In genomic region chr1:86045056-86045455, GRCm38 (mm10) we compare ENCODE assay signal across 24 mouse cellular contexts. TPM values are rescaled to one million over a fixed set of nuclear protein-coding genes. Genes with fewer than 3 reads are reported as not detected.
DNase-seq lines count a peak whose midpoint lies in the region; ATAC-seq lines count a peak whose summit lies in the region.
"Had no signal": no experiment of that assay in that cellular context is flagged by ENCODE, and none has a peak within 500 bp of the region (broad histone marks: within the 10 kb centered on the region; RNA-seq: fewer than 3 reads in every experiment).

No protein-coding gene starts in this region.

- H3K36me3 ChIP-seq in forebrain, embryonic 10.5 days (replicated peaks) = no peaks in the 10 kb centered on the region
- H3K36me3 ChIP-seq in forebrain, embryonic 16.5 days (ENCODE audit: control insufficient read depth, insufficient read depth) = no peaks in the 10 kb centered on the region
- H3K36me3 ChIP-seq in hindbrain, embryonic 15.5 days = no peaks in the 10 kb centered on the region
- H3K36me3 ChIP-seq in hindbrain, embryonic 13.5 days = no peaks in the 10 kb centered on the region
- no peaks in the 10 kb centered on the region for H3K36me3 ChIP-seq in midbrain, embryonic 15.5 days (replicated peaks)
- no peaks in the 10 kb centered on the region for H3K36me3 ChIP-seq in midbrain, embryonic 14.5 days (ENCODE audit: control insufficient read depth, insufficient read depth, low read length)
- no peaks in the 10 kb centered on the region for H3K36me3 ChIP-seq in neural tube, embryonic 15.5 days
- H3K36me3 ChIP-seq: embryonic facial prominence, embryonic 13.5 days; limb, embryonic 10.5 days; midbrain, embryonic 13.5 days had no signal

- no peak overlapping the region for H3K9ac ChIP-seq in forebrain, embryonic 16.5 days (replicated peaks; ENCODE audit: low read depth, low read length)
- no peak overlapping the region for H3K9ac ChIP-seq in hindbrain, embryonic 15.5 days
- H3K9ac ChIP-seq in hindbrain, embryonic 13.5 days = no peak overlapping the region
- no peak overlapping the region for H3K9ac ChIP-seq in midbrain, embryonic 15.5 days
- H3K9ac ChIP-seq in midbrain, embryonic 14.5 days (replicated peaks; ENCODE audit: low read length) = no peak overlapping the region
- H3K9ac ChIP-seq in neural tube, embryonic 15.5 days (replicated peaks) = no peak overlapping the region

- no peak for ATAC-seq in forebrain, embryonic 16.5 days
- ATAC-seq in hindbrain, embryonic 15.5 days (ENCODE audit: low FRiP score, low read depth) = no peak
- ATAC-seq in hindbrain, embryonic 13.5 days (ENCODE audit: low FRiP score) = no peak
- no peak for ATAC-seq in midbrain, embryonic 15.5 days (replicated peaks)
- ATAC-seq in midbrain, embryonic 14.5 days (ENCODE audit: low FRiP score, low TSS enrichment) = no peak
- ATAC-seq in neural tube, embryonic 15.5 days (ENCODE audit: low FRiP score) = no peak

- peak overlapping the region; percentile 71; the same call in 1 of the 2 replicates for H3K4me3 ChIP-seq in forebrain, embryonic 10.5 days
- H3K4me3 ChIP-seq in forebrain, embryonic 16.5 days (replicated peaks; ENCODE audit: low read length) = no peak overlapping the region
- H3K4me3 ChIP-seq in hindbrain, embryonic 15.5 days = no peak overlapping the region
- no peak overlapping the region for H3K4me3 ChIP-seq in hindbrain, embryonic 13.5 days
- H3K4me3 ChIP-seq in midbrain, embryonic 15.5 days = no peak overlapping the region
- no peak overlapping the region for H3K4me3 ChIP-seq in midbrain, embryonic 14.5 days (replicated peaks; ENCODE audit: low read depth, low read length)
- peak overlapping the region; percentile 59 for H3K4me3 ChIP-seq in neural tube, embryonic 15.5 days (replicated peaks)

- peaks cover 65% of the 10 kb centered on the region for H3K27me3 ChIP-seq in forebrain, embryonic 10.5 days (ENCODE audit: poor library complexity, severe bottlenecking)
- H3K27me3 ChIP-seq in forebrain, embryonic 16.5 days (replicated peaks; ENCODE audit: control insufficient read depth, insufficient read depth, low read length) = peaks cover 18% of the 10 kb centered on the region
- peaks cover 33% of the 10 kb centered on the region for H3K27me3 ChIP-seq in hindbrain, embryonic 15.5 days
- H3K27me3 ChIP-seq in hindbrain, embryonic 13.5 days = peaks cover 62% of the 10 kb centered on the region
- peaks cover 50% of the 10 kb centered on the region for H3K27me3 ChIP-seq in midbrain, embryonic 15.5 days (replicated peaks)
- H3K27me3 ChIP-seq in midbrain, embryonic 14.5 days (ENCODE audit: control insufficient read depth, insufficient read depth, low read length) = peaks cover 33% of the 10 kb centered on the region
- H3K27me3 ChIP-seq in neural tube, embryonic 15.5 days (replicated peaks) = peaks cover 48% of the 10 kb centered on the region

- H3K27ac ChIP-seq in forebrain, embryonic 10.5 days = no peak overlapping the region
- H3K27ac ChIP-seq in forebrain, embryonic 16.5 days (ENCODE audit: low read length) = no peak overlapping the region
- no peak overlapping the region for H3K27ac ChIP-seq in hindbrain, embryonic 15.5 days (replicated peaks)
- H3K27ac ChIP-seq in hindbrain, embryonic 13.5 days = no peak overlapping the region
- no peak overlapping the region for H3K27ac ChIP-seq in midbrain, embryonic 15.5 days
- H3K27ac ChIP-seq in midbrain, embryonic 14.5 days (replicated peaks; ENCODE audit: low read depth, low read length) = no peak overlapping the region
- H3K27ac ChIP-seq in neural tube, embryonic 15.5 days (replicated peaks) = no peak overlapping the region
- H3K27ac ChIP-seq: embryonic facial prominence, embryonic 13.5 days; midbrain, embryonic 13.5 days had no signal

- 54% methylated on average over 4 of the region's 4 CpGs for WGBS in forebrain, embryonic 10.5 days
- 58% methylated on average over 4 of the region's 4 CpGs for WGBS in forebrain, embryonic 16.5 days
- 59% methylated on average over 4 of the region's 4 CpGs for WGBS in hindbrain, embryonic 15.5 days
- 60% methylated on average over 4 of the region's 4 CpGs for WGBS in hindbrain, embryonic 13.5 days
- 62% methylated on average over 4 of the region's 4 CpGs for WGBS in midbrain, embryonic 15.5 days
- 58% methylated on average over 4 of the region's 4 CpGs for WGBS in midbrain, embryonic 14.5 days
- 74% methylated on average over 4 of the region's 4 CpGs for WGBS in neural tube, embryonic 15.5 days

- peaks cover 14% of the 10 kb centered on the region for H3K9me3 ChIP-seq in forebrain, embryonic 10.5 days
- peaks cover 4% of the 10 kb centered on the region; the same call in 1 of the 2 replicates for H3K9me3 ChIP-seq in forebrain, embryonic 16.5 days (ENCODE audit: control insufficient read depth, low read length)
- H3K9me3 ChIP-seq in hindbrain, embryonic 15.5 days = no peaks in the 10 kb centered on the region
- peaks cover 6% of the 10 kb centered on the region; the same call in 1 of the 2 replicates for H3K9me3 ChIP-seq in hindbrain, embryonic 13.5 days
- 0 out of 2 replicates have a peak, but pooled peaks cover 5% of the 10 kb centered on the region for H3K9me3 ChIP-seq in midbrain, embryonic 15.5 days
- 0 out of 2 replicates have a peak, but pooled peaks cover 3% of the 10 kb centered on the region for H3K9me3 ChIP-seq in midbrain, embryonic 14.5 days (ENCODE audit: control insufficient read depth, low read length)
- no peaks in the 10 kb centered on the region for H3K9me3 ChIP-seq in neural tube, embryonic 15.5 days (replicated peaks)
- H3K9me3 ChIP-seq: limb, embryonic 10.5 days; midbrain, embryonic 13.5 days had no signal

- no peak for DNase-seq in forebrain, embryonic 10.5 days (ENCODE audit: extremely low spot score, low spot score)
- DNase-seq in midbrain, embryonic 14.5 days = no peak
- DNase-seq in adrenal gland, postnatal 4 days (ENCODE audit: low spot score in 2 of 2) = no peak
- DNase-seq: cerebellum, adult 11 months; gastrocnemius, postnatal 36 days; kidney, adult 18-20 months; kidney, postnatal 25 days; lung, adult 18-20 months; lung, postnatal 14 days; right cerebral cortex, adult 18-20 months; thymus, adult 2 months had no signal

- no peak overlapping the region for H3K4me2 ChIP-seq in forebrain, embryonic 16.5 days (ENCODE audit: low read length)
- peak overlapping the region; percentile 94 for H3K4me2 ChIP-seq in hindbrain, embryonic 15.5 days
- no peak overlapping the region; the same call in 1 of the 2 replicates for H3K4me2 ChIP-seq in hindbrain, embryonic 13.5 days
- H3K4me2 ChIP-seq in midbrain, embryonic 15.5 days = peak overlapping the region; percentile 89; the same call in 1 of the 2 replicates
- H3K4me2 ChIP-seq in midbrain, embryonic 14.5 days (ENCODE audit: low read length) = no peak overlapping the region
- H3K4me2 ChIP-seq in neural tube, embryonic 15.5 days = no peak overlapping the region; the same call in 1 of the 2 replicates

- peaks cover 19% of the 10 kb centered on the region for H3K4me1 ChIP-seq in forebrain, embryonic 10.5 days
- peaks cover 15% of the 10 kb centered on the region for H3K4me1 ChIP-seq in forebrain, embryonic 16.5 days (replicated peaks; ENCODE audit: control insufficient read depth, insufficient read depth, low read length)
- peaks cover 15% of the 10 kb centered on the region for H3K4me1 ChIP-seq in hindbrain, embryonic 15.5 days (replicated peaks)
- H3K4me1 ChIP-seq in hindbrain, embryonic 13.5 days (replicated peaks) = peaks cover 17% of the 10 kb centered on the region
- peaks cover 13% of the 10 kb centered on the region for H3K4me1 ChIP-seq in midbrain, embryonic 15.5 days
- peaks cover 4% of the 10 kb centered on the region; the same call in 1 of the 2 replicates for H3K4me1 ChIP-seq in midbrain, embryonic 14.5 days (ENCODE audit: control insufficient read depth, insufficient read depth, low read length)
- peaks cover 15% of the 10 kb centered on the region for H3K4me1 ChIP-seq in neural tube, embryonic 15.5 days

RNA-seq across cellular contexts. Expression of gene 2810459M11Rik, which starts 0.6 kb away (rescaled TPM):
- 0.22 and 0.26 TPM in 2 replicates for polyA plus RNA-seq in forebrain, embryonic 10.5 days (2016; fragmentation: Nextera tagmentation; extraction: Ambion mirVana)
- polyA plus RNA-seq in forebrain, embryonic 16.5 days (2015; fragmentation: Nextera tagmentation; extraction: Ambion mirVana) = 9.2 and 9.6 TPM in 2 replicates
- polyA plus RNA-seq in hindbrain, embryonic 15.5 days (2015; fragmentation: Nextera tagmentation; extraction: Ambion mirVana) = 10.8 and 14.3 TPM in 2 replicates
- 2.0 and 3.9 TPM in 2 replicates for polyA plus RNA-seq in hindbrain, embryonic 13.5 days (2015; fragmentation: Nextera tagmentation; extraction: Ambion mirVana)
- 8.6 and 9.7 TPM in 2 replicates for polyA plus RNA-seq in midbrain, embryonic 15.5 days (2015; fragmentation: Nextera tagmentation; extraction: Ambion mirVana)
- 7.0 and 7.3 TPM in 2 replicates for polyA plus RNA-seq in midbrain, embryonic 14.5 days (2014; fragmentation: Nextera tagmentation; extraction: Ambion mirVana)
- polyA plus RNA-seq in neural tube, embryonic 15.5 days (2015; fragmentation: Nextera tagmentation; extraction: Ambion mirVana) = 7.0 and 7.2 TPM in 2 replicates
- total RNA-seq in adrenal gland, postnatal 4 days (2021) = 1 to 10 TPM; 1.0 to 3.4 TPM
- total RNA-seq: gastrocnemius, postnatal 36 days; heart, postnatal 10 days; megakaryocyte, adult 5-6 weeks had no signal

RNA-seq across cellular contexts. Expression of gene Psmd1, which starts 19.1 kb away (rescaled TPM):
- polyA plus RNA-seq in forebrain, embryonic 10.5 days (2016; fragmentation: Nextera tagmentation; extraction: Ambion mirVana) = 244 and 249 TPM in 2 replicates
- 191 and 196 TPM in 2 replicates for polyA plus RNA-seq in forebrain, embryonic 16.5 days (2015; fragmentation: Nextera tagmentation; extraction: Ambion mirVana)
- polyA plus RNA-seq in hindbrain, embryonic 15.5 days (2015; fragmentation: Nextera tagmentation; extraction: Ambion mirVana) = 181 and 185 TPM in 2 replicates
- 184 and 194 TPM in 2 replicates for polyA plus RNA-seq in hindbrain, embryonic 13.5 days (2015; fragmentation: Nextera tagmentation; extraction: Ambion mirVana)
- polyA plus RNA-seq in midbrain, embryonic 15.5 days (2015; fragmentation: Nextera tagmentation; extraction: Ambion mirVana) = 191 TPM in 2 replicates
- polyA plus RNA-seq in midbrain, embryonic 14.5 days (2014; fragmentation: Nextera tagmentation; extraction: Ambion mirVana) = 149 and 214 TPM in 2 replicates
- 180 and 184 TPM in 2 replicates for polyA plus RNA-seq in neural tube, embryonic 15.5 days (2015; fragmentation: Nextera tagmentation; extraction: Ambion mirVana)
- 100 to 1,000 TPM; 113 to 114 TPM for total RNA-seq in adrenal gland, postnatal 4 days (2021)

RNA-seq across cellular contexts. Expression of gene Spata3, which starts 28.4 kb away (rescaled TPM):
- not detected in 2 replicates for polyA plus RNA-seq in forebrain, embryonic 10.5 days (2016; fragmentation: Nextera tagmentation; extraction: Ambion mirVana)
- polyA plus RNA-seq in forebrain, embryonic 16.5 days (2015; fragmentation: Nextera tagmentation; extraction: Ambion mirVana) = 0.43 and 1.0 TPM in 2 replicates
- polyA plus RNA-seq in hindbrain, embryonic 15.5 days (2015; fragmentation: Nextera tagmentation; extraction: Ambion mirVana) = 0.32 and 0.87 TPM in 2 replicates
- 0.23 and 0.35 TPM in 2 replicates for polyA plus RNA-seq in hindbrain, embryonic 13.5 days (2015; fragmentation: Nextera tagmentation; extraction: Ambion mirVana)
- 0.35 and 0.52 TPM in 2 replicates for polyA plus RNA-seq in midbrain, embryonic 15.5 days (2015; fragmentation: Nextera tagmentation; extraction: Ambion mirVana)
- 0.32 and 0.34 TPM in 2 replicates for polyA plus RNA-seq in midbrain, embryonic 14.5 days (2014; fragmentation: Nextera tagmentation; extraction: Ambion mirVana)
- 0.41 and 0.60 TPM in 2 replicates for polyA plus RNA-seq in neural tube, embryonic 15.5 days (2015; fragmentation: Nextera tagmentation; extraction: Ambion mirVana)
- total RNA-seq in adrenal gland, postnatal 4 days (2021) = not detected
- total RNA-seq: adrenal gland, adult 2 months; gastrocnemius, postnatal 36 days; heart, postnatal 10 days; megakaryocyte, adult 5-6 weeks had no signal
- polyA plus RNA-seq: adrenal gland, adult 2 months; embryonic facial prominence, embryonic 13.5 days; heart, embryonic 11.5 days; limb, embryonic 10.5 days; midbrain, embryonic 13.5 days; urinary bladder, adult 2 months had no signal

Comparison
In these comparisons a context has a peak if more than half of its experiments do, and no peak if none do; other contexts are left out.
1. H3K4me3 ChIP-seq: peak in forebrain, embryonic 10.5 days (single experiment) and neural tube, embryonic 15.5 days (single experiment); none in forebrain, embryonic 16.5 days (single experiment), hindbrain, embryonic 15.5 days (single experiment), hindbrain, embryonic 13.5 days (single experiment), midbrain, embryonic 15.5 days (single experiment) and midbrain, embryonic 14.5 days (single experiment).
2. H3K4me2 ChIP-seq: peak in hindbrain, embryonic 15.5 days (single experiment) and midbrain, embryonic 15.5 days (single experiment); none in forebrain, embryonic 16.5 days (single experiment), hindbrain, embryonic 13.5 days (single experiment), midbrain, embryonic 14.5 days (single experiment) and neural tube, embryonic 15.5 days (single experiment).